Mouse (Mus musculus): ENCODE results near the gene Atp6v0c.

DNA sequence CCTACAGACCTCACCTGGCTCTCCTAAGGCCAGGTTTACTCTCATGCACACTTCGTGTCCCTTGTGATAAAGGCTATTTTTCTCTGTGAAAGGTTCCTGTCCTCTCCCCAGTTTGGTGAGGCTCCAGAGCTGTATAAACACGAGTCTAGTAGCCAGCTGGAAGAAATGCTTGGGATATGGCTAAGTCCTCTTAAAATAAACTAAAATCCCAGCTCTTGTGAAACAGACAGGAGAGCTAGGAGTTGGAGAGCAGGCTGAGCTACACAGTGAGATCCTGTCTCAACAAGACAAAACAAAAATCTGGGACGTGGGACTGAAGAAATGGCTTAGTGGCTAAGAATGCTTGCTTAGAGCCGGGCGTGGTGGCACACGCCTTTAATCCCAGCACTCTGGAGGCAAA is 43.7 kb upstream of the Atp6v0c start:
- TF ChIP-seq CTCF (IDR thresholded peaks at IDR 0.05; ENCODE audit: low read depth) (no peak), EP300 (IDR thresholded peaks at IDR 0.05; ENCODE audit: low read depth) (no peak)

All from liver, embryonic 14.5 days (tissue).